Mouse (Mus musculus): ENCODE data around the gene Rgs7. TPM values are rescaled to one million over a fixed set of nuclear protein-coding genes. Genes with fewer than 3 reads are reported as not detected.

Rgs7 gene
- total RNA-seq, 2 experiments from 2014 or later = 1.8 to 4.5 TPM

DNA sequence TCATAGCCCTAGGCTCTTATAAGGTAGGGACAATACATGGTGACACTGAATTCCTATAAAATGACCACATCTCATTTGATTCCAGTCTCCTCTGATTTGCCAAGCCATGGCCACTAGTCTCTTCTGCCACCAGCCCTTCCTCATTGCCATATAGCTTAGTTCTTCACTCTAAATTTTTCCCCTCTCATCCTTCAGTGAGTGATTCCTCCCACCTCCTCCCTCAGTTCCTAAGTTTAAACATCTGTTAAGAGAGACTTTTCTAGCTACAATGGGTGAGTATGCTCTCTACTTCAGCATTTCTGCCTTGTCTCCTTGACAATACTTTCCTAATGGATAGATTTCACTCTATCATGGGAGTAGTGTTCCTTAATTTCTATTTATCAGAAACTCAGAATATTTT is 169.5 kb downstream of the Rgs7 start:
- DNase-seq = no peak
- intact Hi-C loops (cut with DNase I) = no loop called here

DNA sequence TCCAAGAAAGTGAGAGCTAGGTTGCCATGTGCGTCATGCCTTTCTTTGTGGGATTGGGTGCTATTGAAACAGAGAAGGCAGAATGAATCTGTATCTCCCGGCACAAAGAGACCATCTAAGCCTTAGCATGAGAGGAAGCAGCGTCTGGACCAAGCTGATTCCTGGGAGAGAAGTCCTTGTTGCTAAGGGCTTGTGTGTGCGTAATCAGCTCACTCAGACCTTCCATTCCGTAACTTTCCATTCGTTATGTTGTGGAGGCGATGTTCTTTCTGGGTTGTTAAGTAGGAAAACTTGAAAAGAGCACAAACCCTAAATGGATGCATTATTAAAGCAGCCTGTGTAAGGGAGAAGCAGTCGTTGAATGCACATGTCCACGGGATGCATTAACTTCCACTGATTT is 173.1 kb downstream of the Rgs7 start:
- no peak for DNase-seq
- intact Hi-C loops (cut with DNase I) = no loop called here

DNA sequence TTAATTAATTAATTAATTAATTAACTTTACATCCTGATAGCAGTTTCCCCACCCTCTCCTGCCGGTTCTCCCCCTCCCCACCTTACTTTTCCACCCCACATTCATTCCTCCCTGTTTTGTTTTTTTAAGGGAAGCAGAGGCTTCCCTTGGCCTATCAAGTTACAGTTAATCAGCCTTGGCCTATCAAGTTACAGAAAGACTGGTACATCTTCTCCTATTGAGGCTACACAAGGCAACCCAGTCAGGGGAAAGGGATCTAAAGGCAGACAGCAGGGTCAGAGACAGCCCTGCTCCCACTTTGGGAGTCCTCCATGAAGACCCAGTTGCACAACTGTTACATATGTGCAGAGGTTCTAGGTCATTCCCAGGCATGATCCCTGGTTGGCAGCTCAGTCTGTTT is 175.0 kb downstream of the Rgs7 start:
- intact Hi-C loops (cut with DNase I) = no loop called here
- no peak for DNase-seq

DNA sequence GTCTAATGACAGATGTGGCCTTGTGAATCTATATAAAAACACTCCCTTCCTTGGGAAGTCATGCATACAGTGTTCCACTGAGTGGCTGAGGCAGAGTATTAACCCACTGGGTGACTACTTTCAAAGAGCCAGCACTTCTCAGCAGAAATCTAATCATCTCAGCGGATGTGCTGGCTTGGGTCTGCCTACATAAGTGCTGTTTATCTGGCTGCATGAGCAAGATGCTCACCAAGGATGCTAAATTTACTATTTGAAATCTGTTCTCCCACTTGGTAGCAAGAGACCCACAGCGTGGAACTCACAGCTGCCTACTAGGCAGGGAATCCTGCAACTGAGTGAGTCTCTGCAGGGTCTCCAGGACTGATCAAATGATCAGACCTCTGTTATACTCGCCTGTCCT is 184.7 kb downstream of the Rgs7 start:
- DNase-seq = no peak
- intact Hi-C loops (cut with DNase I) = no loop called here

DNA sequence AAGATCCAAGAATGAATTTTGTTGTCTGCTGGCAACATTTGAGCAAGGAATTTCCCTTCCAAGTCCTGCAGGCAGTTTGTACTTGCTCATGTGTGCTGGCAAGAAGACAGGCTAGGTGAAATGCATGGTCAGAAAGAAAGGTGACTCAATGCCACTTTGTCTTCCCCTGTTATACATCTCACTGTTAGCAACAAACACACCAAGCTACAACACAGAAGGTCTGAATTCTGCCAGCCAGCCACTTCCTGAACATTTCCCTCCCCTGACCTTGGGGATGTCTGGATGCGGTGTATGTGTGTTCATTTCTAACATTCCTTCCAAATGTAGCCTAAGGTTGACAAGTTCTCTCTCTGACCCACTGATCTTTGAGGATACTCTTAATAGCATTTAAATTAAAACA is 191.4 kb downstream of the Rgs7 start:
- intact Hi-C loops (cut with DNase I) = no loop called here

DNA sequence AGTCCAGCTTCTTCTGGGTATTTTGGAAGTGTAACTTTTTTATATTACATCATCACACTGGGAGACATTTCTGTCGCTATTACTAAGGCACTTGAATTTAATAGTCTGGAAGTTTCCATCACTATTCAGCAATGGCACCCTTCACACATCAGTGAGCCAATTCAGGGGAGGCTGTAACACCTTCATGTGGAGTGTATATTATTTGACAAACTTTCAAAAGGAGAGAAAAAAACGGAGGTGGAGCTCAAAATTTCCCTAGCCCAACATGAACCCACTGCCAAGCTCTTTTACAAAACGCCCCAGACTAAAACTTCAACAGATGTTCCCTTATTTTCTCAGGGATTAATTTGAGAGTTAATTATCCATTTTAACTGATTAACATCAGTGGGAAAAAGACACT is 191.9 kb downstream of the Rgs7 start:
- DNase-seq = no peak
- intact Hi-C loops (cut with DNase I) = no loop called here

More for the DNA sequence above, 191.4 kb downstream of the Rgs7 start:
- peak in 1 of 2 experiments; percentile 2 for DNase-seq

DNA sequence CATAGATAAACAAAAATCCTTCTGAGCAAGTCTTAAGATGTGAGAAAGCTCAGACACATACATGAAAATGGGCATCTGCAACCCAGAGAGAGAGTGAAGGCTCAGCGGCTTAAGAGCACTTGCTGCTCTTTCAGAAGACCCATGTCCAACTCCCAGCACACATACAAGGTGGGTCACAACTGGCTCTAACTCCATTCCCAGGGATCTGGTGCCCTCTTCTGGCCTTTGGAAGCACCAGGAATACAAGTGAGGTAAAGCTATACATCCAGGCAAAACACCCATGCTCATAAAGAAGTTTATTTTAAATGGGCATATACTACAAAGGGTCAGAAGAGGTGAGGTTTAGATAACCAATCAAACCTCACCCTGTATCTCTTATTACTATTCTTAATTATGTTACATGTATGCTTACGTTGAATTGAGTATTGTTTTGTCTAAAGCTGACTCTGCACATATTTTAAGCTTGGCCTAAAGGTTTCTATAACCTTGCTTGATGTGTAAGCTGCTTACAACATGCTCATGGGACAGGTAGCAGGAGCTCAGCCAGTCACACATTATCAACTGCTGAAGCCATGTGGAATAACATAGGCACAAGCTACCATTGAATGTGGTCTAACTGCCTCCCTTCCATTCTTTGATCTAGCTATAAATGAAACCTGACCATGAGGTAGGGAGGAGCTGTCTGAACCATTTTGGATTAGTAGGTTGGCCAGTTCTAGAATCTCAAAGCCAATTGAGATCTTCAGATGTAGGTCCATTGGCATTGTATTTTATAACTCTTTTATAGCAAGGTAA is 192.5 kb downstream of the Rgs7 start:
- intact Hi-C loops (cut with DNase I) = no loop called here
- no peak for DNase-seq

DNA sequence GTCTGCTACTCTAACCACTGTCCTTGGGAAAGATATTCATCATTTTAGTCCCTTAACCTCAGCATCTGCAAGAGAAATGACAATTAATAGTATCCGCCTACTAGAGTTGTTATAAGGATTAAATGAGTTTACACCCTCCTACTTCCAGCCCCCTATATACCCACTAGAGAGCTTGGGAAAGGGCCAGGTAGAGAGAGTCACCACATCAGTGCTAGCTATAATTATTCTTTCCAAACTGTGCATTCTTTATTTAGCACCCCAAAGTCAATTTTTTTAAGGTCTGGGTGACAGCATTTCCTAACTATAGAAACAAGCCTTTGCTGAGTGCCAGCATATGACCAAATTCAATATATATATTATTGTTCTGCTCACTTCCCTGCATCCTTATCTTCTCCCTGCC is 195.4 kb downstream of the Rgs7 start:
- intact Hi-C loops (cut with DNase I) = no loop called here
- DNase-seq = no peak

DNA sequence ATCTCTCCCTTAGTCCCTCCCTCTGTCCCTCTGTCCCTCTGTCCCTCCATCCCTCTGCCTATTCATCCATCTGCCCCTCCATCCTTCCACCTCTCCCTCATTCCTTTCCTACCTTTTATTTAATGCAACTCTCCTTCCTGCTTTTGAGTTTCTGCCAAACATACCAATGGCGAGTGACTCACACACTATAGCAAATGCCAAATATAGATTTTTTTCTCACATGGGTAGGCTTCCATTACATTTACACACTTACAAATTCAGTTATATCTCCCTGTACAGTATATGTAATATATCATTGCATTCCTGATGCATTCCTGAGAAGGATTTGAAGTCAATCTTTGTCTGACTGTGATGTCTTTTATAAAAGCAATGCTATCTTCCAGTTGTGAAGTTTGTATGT is 202.2 kb downstream of the Rgs7 start:
- intact Hi-C loops (cut with DNase I) = no loop called here
- DNase-seq = no peak

DNA sequence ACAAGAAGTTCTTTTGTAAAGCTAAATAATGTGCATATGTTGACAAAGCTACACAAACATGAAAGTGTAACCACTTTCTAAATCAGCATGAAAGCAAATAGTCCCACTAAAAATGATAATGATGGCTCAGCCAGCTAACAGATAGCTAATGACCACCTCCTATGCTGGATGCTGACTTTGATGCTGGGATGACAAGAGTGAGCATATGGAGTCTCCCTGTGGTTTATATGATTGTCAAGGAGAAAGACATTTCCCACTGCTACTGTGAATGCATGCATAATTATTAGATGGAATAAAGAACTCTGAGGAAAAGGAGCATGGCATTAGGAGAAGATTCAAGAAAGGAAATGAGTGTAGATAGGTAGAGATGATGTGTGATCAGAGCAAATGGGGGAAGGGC is 230.0 kb downstream of the Rgs7 start:
- no peak for DNase-seq
- intact Hi-C loops (cut with DNase I) = no loop called here

DNA sequence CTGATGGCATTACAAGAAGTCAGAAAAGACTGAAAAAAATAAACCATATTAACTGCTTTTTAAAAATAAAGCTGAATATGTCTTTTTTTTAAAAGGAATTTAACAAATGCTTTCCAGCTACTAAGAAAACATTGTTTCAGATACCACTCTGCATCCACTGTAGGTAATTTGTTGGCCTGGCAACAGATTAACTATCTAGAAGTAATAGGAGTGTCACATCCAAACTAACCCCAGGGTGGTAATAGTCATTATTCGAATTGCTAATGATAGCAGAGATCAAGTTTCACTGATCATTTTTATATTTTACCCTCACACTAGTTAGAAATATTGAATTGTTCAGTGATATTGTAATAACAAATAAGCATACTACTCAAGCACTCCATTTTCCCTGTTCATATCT is 232.9 kb downstream of the Rgs7 start:
- no peak for DNase-seq
- intact Hi-C loops (cut with DNase I) = no loop called here

DNA sequence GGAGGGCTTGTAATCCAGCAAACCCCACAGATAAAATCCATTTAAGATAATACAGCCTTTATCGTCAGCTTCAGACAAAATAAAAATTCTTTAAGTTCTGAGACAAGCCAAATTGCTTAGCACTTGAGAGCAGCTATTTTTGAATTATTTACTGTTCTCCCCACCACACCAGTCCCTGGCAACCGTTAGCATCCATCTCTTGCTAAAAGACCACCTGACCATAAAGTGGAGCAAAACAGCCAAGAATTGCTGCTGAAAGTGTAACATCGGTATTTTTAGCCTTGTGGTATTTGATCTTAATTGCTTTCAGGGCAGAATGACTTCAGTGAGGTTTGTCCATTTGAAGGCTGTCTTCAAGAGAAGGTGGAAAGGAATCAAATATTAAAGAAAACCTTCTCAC is 237.1 kb downstream of the Rgs7 start:
- intact Hi-C loops (cut with DNase I) = no loop called here
- DNase-seq = no peak

DNA sequence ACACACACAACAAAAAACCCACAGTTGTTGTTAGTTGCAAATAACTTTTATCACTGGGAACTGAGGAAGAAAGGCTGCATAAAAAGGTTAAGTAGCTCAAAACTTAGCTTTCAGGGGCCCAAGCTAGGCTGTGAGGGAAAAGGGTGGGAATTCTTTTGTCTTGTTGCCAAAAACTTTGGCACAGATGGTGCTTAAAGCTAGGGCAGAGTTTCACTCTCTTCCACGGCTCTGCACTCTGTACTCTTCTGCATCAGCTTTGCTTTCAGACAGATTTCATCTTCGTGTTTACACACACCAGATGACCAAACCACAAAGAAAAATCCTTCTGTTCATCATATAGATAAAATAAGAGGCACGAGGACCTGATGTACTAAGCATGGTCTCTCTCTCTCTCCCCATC is 237.6 kb downstream of the Rgs7 start:
- intact Hi-C loops (cut with DNase I) = no loop called here
- DNase-seq = no peak

DNA sequence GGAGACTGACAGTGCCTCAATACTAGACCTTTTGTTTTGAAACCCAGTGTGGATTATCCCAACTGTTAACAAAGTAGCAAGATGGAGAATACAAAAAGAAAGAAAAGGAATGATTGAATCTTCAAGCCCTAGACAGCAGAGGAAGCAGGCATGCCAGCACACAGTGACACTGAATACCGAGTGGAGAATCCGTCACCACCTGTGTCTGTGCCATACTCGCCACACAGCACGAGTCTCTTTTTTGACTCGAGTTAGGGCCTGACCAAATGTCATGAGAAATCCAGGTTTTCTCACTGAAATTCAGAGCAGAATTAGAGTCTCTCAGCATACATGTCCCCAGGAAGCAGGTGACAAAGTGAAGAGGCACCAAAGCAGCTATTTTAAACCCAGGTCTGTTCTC is 250.2 kb downstream of the Rgs7 start:
- DNase-seq = no peak
- intact Hi-C loops (cut with DNase I) = no loop called here

DNA sequence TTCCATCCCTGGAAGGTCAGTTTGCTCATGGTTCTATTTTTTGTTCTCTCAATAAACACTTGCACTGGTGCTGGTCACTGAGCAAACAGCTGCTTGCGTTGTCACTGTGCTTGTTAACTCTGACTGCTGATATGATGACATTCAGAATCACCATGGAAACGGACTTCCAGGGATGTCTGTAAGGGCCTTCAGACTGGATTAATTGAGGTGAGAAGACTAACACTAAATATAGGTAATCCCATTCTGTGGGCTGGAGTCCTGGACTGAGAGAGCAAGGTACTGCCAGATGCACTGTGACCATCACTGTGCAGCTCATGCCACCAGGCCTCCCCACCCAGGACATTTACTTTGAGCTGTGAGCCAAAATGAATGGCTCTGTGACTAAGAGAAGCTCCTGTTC is 252.2 kb downstream of the Rgs7 start:
- no peak for DNase-seq
- intact Hi-C loops (cut with DNase I) = no loop called here

DNA sequence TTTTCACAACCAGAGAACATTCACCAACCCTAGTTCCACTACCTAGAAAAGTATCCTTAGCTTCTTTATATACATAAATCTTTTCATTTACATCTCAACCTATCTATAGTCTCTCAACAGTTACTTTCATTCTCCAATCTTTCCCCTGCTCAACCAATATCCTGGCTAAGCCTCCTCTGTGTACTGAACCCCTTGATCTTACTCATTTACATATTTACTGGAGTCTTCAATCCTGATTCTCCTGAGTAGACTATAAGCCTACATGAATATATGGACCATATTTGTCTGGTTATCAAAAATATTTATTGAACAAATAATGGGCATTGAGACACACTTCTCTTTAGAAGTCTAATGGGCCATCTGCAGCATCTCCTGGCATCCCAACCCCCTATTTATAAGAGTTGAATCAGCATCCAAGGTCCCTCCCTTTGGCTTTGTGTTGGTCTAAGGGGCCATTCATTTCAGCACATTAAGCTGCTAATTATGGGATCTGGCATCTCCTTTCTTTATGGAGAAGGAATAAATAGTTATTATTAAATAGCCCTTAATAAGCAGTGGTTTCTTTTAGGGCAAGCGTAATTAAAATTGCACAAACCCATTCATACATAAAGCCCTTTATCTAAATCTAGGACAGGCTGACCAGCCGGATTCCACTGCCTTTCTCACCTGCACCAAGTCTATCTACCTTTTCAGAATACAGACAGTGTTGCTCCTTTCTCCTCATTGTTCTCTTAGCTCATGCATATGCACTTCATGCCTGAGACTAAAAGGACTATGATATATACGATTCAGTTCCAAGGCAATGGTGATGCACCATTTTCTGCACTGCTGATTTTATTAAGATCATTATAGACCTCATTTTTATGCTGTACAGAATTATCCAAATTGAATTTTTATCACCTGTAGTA is 270.5 kb downstream of the Rgs7 start:
- no peak for DNase-seq
- intact Hi-C loops (cut with DNase I) = no loop called here

DNA sequence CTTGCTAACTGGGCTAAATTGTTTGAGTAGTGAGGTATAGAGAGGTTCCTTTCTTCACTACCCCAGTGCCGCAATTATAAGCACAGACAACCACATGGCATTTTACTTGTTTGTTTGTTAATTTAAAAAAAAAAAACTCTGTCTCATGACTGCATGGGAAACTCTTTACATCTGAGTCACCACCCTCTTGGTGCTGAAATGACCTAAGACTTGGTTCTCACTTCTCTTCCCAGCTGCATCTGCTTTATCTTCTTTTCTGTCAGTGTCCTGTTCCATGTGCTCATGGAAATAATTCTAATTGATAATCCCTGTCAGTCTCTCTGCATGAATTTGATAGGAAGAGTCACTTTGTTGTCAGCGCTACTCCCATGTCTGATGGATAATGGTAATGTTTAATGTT is 272.7 kb downstream of the Rgs7 start:
- intact Hi-C loops (cut with DNase I) = no loop called here
- no peak for DNase-seq

DNA sequence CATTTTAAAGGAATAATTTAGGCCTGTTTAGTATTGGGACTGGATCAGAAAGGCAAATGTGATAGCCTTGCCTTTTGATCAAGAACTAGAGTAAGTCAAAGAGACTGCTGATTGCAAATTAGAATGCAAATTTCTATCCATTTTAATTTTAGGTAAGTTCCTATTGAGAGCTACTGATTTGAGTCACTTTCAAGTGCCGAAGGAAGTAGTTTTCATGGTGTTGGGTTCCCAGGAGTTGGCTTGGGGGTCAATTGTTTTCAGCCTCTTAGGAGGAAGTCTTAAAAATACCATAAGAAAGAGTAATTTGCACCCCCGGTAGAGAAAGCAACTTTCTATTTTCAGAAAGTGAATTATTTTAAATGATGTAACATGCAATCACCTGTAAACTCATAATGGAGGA is 285.3 kb downstream of the Rgs7 start:
- DNase-seq = no peak
- intact Hi-C loops (cut with DNase I) = no loop called here

DNA sequence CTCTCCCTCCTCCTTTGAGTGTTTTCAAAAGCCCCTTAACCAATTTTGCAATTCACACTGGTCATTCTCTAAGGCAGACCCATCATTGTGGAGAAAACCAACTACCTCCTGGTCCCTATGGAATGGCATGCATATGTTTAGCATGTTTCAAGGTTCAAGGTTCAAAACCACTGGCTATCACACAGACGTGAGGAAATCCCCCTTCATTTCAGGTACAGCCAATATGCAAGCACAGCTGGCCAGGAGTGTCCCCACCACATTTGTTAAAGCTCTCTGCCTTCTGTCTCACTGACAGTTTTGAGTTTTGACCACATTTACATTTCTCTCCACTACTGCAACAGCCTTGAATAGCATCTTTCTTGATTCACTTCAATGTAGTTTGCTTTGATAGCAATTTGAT is 286.7 kb downstream of the Rgs7 start:
- intact Hi-C loops (cut with DNase I) = no loop called here
- DNase-seq = no peak

DNA sequence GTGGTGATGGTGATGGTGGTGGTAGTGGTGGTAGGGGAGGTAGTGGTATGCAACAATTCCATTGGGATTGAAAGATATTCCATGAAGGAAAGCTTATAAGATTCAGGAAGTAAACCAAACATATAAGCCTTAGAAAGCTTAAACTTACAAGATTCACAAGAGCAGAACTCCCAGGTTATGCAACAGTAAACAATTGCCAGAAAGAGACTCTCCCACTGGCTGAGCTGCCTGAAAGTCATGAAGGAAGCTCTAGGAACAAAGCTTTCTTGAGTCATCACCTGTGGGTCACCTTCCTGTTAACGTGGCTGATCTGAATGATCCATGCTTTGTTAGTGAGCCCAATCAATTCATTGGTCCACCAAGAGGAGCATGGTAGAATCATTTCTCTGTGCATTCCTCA is 288.8 kb downstream of the Rgs7 start:
- intact Hi-C loops (cut with DNase I) = no loop called here
- DNase-seq = no peak

DNA sequence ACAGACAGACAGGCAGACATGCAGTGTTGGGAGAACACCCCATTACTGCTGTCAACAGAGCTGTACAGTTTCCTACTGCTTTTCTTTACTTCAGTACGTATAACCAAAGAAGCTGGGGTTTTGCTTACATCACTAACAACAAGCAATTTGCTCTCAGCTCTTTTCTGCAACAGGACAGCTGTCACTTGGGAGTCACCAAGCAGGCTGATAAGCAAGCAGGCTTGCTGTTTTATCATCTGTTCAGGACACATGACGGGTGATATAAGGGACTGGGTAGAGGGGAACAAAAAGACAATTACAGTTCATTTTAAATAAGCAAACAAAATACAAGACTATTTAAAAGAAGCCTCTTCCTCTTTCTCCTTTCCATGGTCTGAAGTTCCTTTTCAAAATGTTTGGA is 289.4 kb downstream of the Rgs7 start:
- intact Hi-C loops (cut with DNase I) = no loop called here
- DNase-seq = no peak

DNA sequence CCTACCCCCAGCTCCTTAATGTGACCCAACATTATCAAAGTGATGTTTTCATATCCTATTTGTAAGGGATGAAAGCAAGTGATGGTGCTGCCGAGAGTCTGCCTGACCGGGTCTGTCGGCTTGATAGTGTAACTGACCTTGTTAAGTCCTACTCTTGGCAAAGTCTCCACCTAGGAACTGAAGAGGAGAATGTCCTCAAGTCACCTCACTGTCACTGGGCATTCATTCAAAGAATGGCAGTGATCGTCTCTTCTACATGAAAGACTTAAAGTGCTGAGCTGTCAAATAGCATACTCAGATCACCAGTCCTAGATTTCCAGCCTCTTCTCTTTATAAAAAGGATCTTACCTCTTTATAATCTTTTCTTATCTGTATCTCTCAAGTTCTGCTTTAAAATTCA is 293.4 kb downstream of the Rgs7 start:
- intact Hi-C loops (cut with DNase I) = no loop called here
- peak in 1 of 2 experiments; percentile 4 for DNase-seq
